In the genomic region with DNA sequence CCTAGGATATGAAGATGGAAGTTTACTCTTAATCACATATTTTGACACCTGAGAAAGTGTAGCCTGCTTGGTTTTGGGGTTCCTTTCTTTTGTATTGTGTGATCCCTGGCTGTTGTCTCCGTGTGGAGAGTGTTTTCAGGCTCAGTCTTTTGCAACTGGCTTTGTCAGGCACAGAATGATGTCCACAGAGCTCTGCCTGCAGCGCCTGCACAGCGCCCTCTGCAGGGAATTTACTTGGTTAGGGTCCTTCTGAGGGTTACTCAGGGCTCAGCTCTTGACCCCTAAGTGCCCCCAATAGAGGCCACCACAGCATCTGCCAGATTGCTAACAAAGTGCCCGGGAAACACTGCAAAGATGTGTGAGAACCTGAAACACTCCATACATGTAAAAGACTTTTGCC, we compare ENCODE assay signal across 25 mouse cellular contexts. TPM values are rescaled to one million over a fixed set of nuclear protein-coding genes. Genes with fewer than 3 reads are reported as not detected.
DNase-seq lines count a peak whose midpoint lies in the region; ATAC-seq and TF ChIP-seq lines count a peak whose summit lies in the region.
"Had no signal": no experiment of that assay in that cellular context is flagged by ENCODE, and none has a peak within 500 bp of the region (broad histone marks: within the 10 kb centered on the region; RNA-seq: fewer than 3 reads in every experiment).

No protein-coding gene starts in this region.

- H3K36me3 ChIP-seq in liver, adult 2 months (ENCODE audit: control insufficient read depth, insufficient read depth, low read length): no peaks in the 10 kb centered on the region
- no peaks in the 10 kb centered on the region for H3K36me3 ChIP-seq in liver, embryonic 12.5 days
- no peaks in the 10 kb centered on the region for H3K36me3 ChIP-seq in hindbrain, embryonic 14.5 days (replicated peaks; ENCODE audit: control insufficient read depth, insufficient read depth)
- H3K36me3 ChIP-seq: embryonic facial prominence, embryonic 10.5 days; forebrain, embryonic 15.5 days; hindbrain, embryonic 15.5 days; limb, embryonic 12.5 days; neural tube, embryonic 12.5 days had no signal

- H3K79me2 ChIP-seq in liver, adult 2 months (ENCODE audit: control insufficient read depth, insufficient read depth, low read length): no peaks in the 10 kb centered on the region

- no peak overlapping the region for H3K27ac ChIP-seq in liver, adult 2 months (replicated peaks; ENCODE audit: insufficient read depth, low read depth, low read length)
- no peak overlapping the region for H3K27ac ChIP-seq in liver, embryonic 12.5 days
- H3K27ac ChIP-seq in hindbrain, embryonic 14.5 days: no peak overlapping the region
- H3K27ac ChIP-seq: embryonic facial prominence, embryonic 10.5 days; forebrain, embryonic 15.5 days; hindbrain, embryonic 15.5 days; limb, embryonic 12.5 days; macrophage; neural tube, embryonic 12.5 days had no signal

- no peak for DNase-seq in liver, adult 2 months (ENCODE audit: extremely low read depth, low read depth, low spot score)
- DNase-seq in retina, embryonic 14.5 days (ENCODE audit: low spot score): peak; percentile 9
- no peak for DNase-seq in retina, postnatal 1 day
- peak; percentile 61 for DNase-seq in ZHBTc4 (ENCODE audit: low read depth, low spot score)
- no peak for DNase-seq in hindbrain, embryonic 14.5 days (ENCODE audit: low spot score)
- no peak for DNase-seq in heart, postnatal 25 days (ENCODE audit: low spot score)
- DNase-seq: adrenal gland, adult 2 months; cerebellum, adult 9-10 months; gastrocnemius, postnatal 10 days; heart, adult 18-20 months; heart, postnatal 36 days; kidney, adult 9 months; layer of hippocampus, postnatal 36 days; thymus, postnatal 25 days had no signal

- H3K4me2 ChIP-seq in liver, embryonic 12.5 days: no peak overlapping the region
- no peak overlapping the region for H3K4me2 ChIP-seq in hindbrain, embryonic 14.5 days (replicated peaks)
- H3K4me2 ChIP-seq: forebrain, embryonic 15.5 days; hindbrain, embryonic 15.5 days; limb, embryonic 12.5 days; neural tube, embryonic 12.5 days had no signal

- no peak for TF ChIP-seq POLR2A in liver, adult 2 months (IDR thresholded peaks at IDR 0.05; ENCODE audit: extremely low read depth, insufficient read depth, low read length)

- H3K9ac ChIP-seq in liver, adult 2 months (ENCODE audit: low read depth, low read length): no peak overlapping the region
- H3K9ac ChIP-seq in liver, embryonic 12.5 days: no peak overlapping the region
- H3K9ac ChIP-seq in hindbrain, embryonic 14.5 days: no peak overlapping the region
- H3K9ac ChIP-seq: forebrain, embryonic 15.5 days; hindbrain, embryonic 15.5 days; limb, embryonic 12.5 days; neural tube, embryonic 12.5 days had no signal

- intact Hi-C loops in heart, postnatal 25 days (cut with DNase I): loop anchor here (2.0 kb wide), 1 partner anchor 15 kb away; no protein-coding TSS in a partner anchor

- H3K9me3 ChIP-seq in liver, embryonic 12.5 days (replicated peaks): peaks cover 4% of the 10 kb centered on the region
- H3K9me3 ChIP-seq in hindbrain, embryonic 14.5 days (ENCODE audit: control insufficient read depth, low read length): 0 out of 2 replicates have a peak, but pooled peaks cover 7% of the 10 kb centered on the region
- H3K9me3 ChIP-seq: forebrain, embryonic 15.5 days; hindbrain, embryonic 15.5 days had no signal

- ATAC-seq in liver, embryonic 12.5 days: no peak
- no peak for ATAC-seq in hindbrain, embryonic 14.5 days (ENCODE audit: low FRiP score)
- ATAC-seq: forebrain, embryonic 15.5 days; lung, postnatal 0 days had no signal

- peaks cover 20% of the 10 kb centered on the region for H3K4me1 ChIP-seq in liver, adult 2 months (ENCODE audit: control insufficient read depth, insufficient read depth, low read length)
- H3K4me1 ChIP-seq in liver, embryonic 12.5 days: no peaks in the 10 kb centered on the region
- H3K4me1 ChIP-seq in hindbrain, embryonic 14.5 days (replicated peaks; ENCODE audit: control insufficient read depth, insufficient read depth, low read length): no peaks in the 10 kb centered on the region
- H3K4me1 ChIP-seq: forebrain, embryonic 15.5 days; hindbrain, embryonic 15.5 days; neural tube, embryonic 12.5 days had no signal

- H3K27me3 ChIP-seq in liver, adult 2 months (ENCODE audit: control insufficient read depth, insufficient read depth, low read length): no peaks in the 10 kb centered on the region
- peaks cover 47% of the 10 kb centered on the region for H3K27me3 ChIP-seq in liver, embryonic 12.5 days (replicated peaks)
- no peaks in the 10 kb centered on the region for H3K27me3 ChIP-seq in hindbrain, embryonic 14.5 days (ENCODE audit: control insufficient read depth, insufficient read depth, low read length)
- H3K27me3 ChIP-seq: forebrain, embryonic 15.5 days; hindbrain, embryonic 15.5 days; limb, embryonic 12.5 days had no signal

- peak; percentile 32 for TF ChIP-seq CTCF in liver, adult 2 months (IDR thresholded peaks at IDR 0.05; ENCODE audit: low read depth, low read length)

- WGBS in liver, adult 2 months: 61% methylated on average over 4 of the region's 4 CpGs
- 42% methylated on average over 4 of the region's 4 CpGs for WGBS in liver, embryonic 12.5 days (ENCODE audit: insufficient replicate concordance)
- WGBS in hindbrain, embryonic 14.5 days: 54% methylated on average over 4 of the region's 4 CpGs

- no peak overlapping the region for H3K4me3 ChIP-seq in liver, adult 2 months (ENCODE audit: insufficient read depth, low read depth, low read length)
- H3K4me3 ChIP-seq in liver, embryonic 12.5 days: no peak overlapping the region
- H3K4me3 ChIP-seq in hindbrain, embryonic 14.5 days (replicated peaks; ENCODE audit: low read length): no peak overlapping the region
- H3K4me3 ChIP-seq: embryonic facial prominence, embryonic 10.5 days; forebrain, embryonic 15.5 days; hindbrain, embryonic 15.5 days; limb, embryonic 12.5 days; neural tube, embryonic 12.5 days had no signal

RNA-seq across cellular contexts. Expression of gene Slc30a1, which starts 18.9 kb away (rescaled TPM):
- 22.6 and 24.4 TPM in 2 replicates for total RNA-seq in liver, adult 2 months (2014; rRNA removed)
- polyA plus RNA-seq in liver, adult 2 months (2012; rRNA removed): 11.3 and 13.6 TPM in 2 replicates
- polyA plus RNA-seq in liver, embryonic 12.5 days (2016; fragmentation: Nextera tagmentation; extraction: Ambion mirVana): 6.0 and 7.2 TPM in 2 replicates
- 3.5 and 3.7 TPM in 2 replicates for polyA plus RNA-seq in hindbrain, embryonic 14.5 days (2014; fragmentation: Nextera tagmentation; extraction: Ambion mirVana)
- total RNA-seq in heart, postnatal 25 days (2021): 10 to 100 TPM; 18.4 to 25.6 TPM

RNA-seq across cellular contexts. Expression of gene Rd3, which starts 51.7 kb away (rescaled TPM):
- 0.46 and 0.54 TPM in 2 replicates for total RNA-seq in liver, adult 2 months (2014; rRNA removed)
- 1.2 and 1.6 TPM in 2 replicates for polyA plus RNA-seq in liver, adult 2 months (2012; rRNA removed)
- 0.13 and 0.19 TPM in 2 replicates for polyA plus RNA-seq in liver, embryonic 12.5 days (2016; fragmentation: Nextera tagmentation; extraction: Ambion mirVana)
- 2.6 and 5.3 TPM in 2 replicates for polyA plus RNA-seq in hindbrain, embryonic 14.5 days (2014; fragmentation: Nextera tagmentation; extraction: Ambion mirVana)
- total RNA-seq in heart, postnatal 25 days (2021): under 1 TPM; 0.28 to 0.31 TPM
- total RNA-seq: common myeloid progenitor, adult 5-6 weeks; monocyte, adult 5-6 weeks had no signal
- polyA plus RNA-seq: C2C12 had no signal

Comparison
In these comparisons a context has a peak if more than half of its experiments do, and no peak if none do; other contexts are left out.
1. DNase-seq: peak in retina, embryonic 14.5 days (single experiment) and ZHBTc4 (single experiment); none in liver, adult 2 months (single experiment), retina, postnatal 1 day (single experiment), hindbrain, embryonic 14.5 days (single experiment) and heart, postnatal 25 days (single experiment).